Mouse (Mus musculus) stomach, embryonic 16.5 days (tissue): ENCODE data around the gene Lrrc52. TPM values are rescaled to one million over a fixed set of nuclear protein-coding genes. Genes with fewer than 3 reads are reported as not detected.

Source experiments
- ATAC-seq: fragments of 200-750 bp; cut with Nextera tagmentation; 2 replicates; pipeline ENCODE4 v1.8.0; 2017; ENCODE audit warnings: moderate number of reproducible peaks, moderate TSS enrichment; ENCODE audit not compliant: insufficient read depth, low FRiP score
- H3K27ac ChIP-seq: fragments of 300-500 bp; sonication (generic); 2 replicates; pipeline ENCODE4 v1.5.1; 2014; ENCODE audit warnings: low read length
- H3K27me3 ChIP-seq: fragments of 300-500 bp; sonication (generic); 2 replicates; pipeline ENCODE4 v1.6.1; 2014; ENCODE audit warnings: low read length, control low read depth, mixed read lengths; ENCODE audit not compliant: control insufficient read depth, insufficient read depth
- H3K36me3 ChIP-seq: fragments of 300-500 bp; sonication (generic); 2 replicates; pipeline ENCODE4 v1.6.1; 2014; ENCODE audit warnings: low read length; ENCODE audit not compliant: control insufficient read depth, insufficient read depth
- H3K4me1 ChIP-seq: fragments of 300-500 bp; sonication (generic); 2 replicates; pipeline ENCODE4 v1.6.1; 2014; ENCODE audit warnings: low read length, control low read depth, mixed read lengths; ENCODE audit not compliant: control insufficient read depth, insufficient read depth
- H3K4me2 ChIP-seq: fragments of 300-500 bp; sonication (generic); 2 replicates; pipeline ENCODE4 v1.6.1; 2014; ENCODE audit warnings: low read depth, low read length, mixed read lengths
- H3K4me3 ChIP-seq: fragments of 300-500 bp; sonication (generic); replicated peaks from 2 replicates; pipeline ENCODE4 v1.5.1; 2014; ENCODE audit warnings: mild to moderate bottlenecking, low read length
- H3K9ac ChIP-seq: fragments of 300-500 bp; sonication (generic); 2 replicates; pipeline ENCODE4 v1.6.1; 2014; ENCODE audit warnings: low read length
- H3K9me3 ChIP-seq: fragments of 300-500 bp; sonication (generic); replicated peaks from 2 replicates; pipeline ENCODE4 v1.6.1; 2016; ENCODE audit warnings: low read length, control low read depth; ENCODE audit not compliant: control insufficient read depth
- WGBS: fragments of 180-500 bp; shearing (Covaris S2); extraction: QIAGEN DNeasy Blood & Tissue Kit; methylation state at CpG from one replicate; pipeline ENCODE4 v1.1.7; 2014; 5-methylcytosine and 5-hydroxymethylcytosine counted together
- polyA plus RNA-seq: library from polyadenylated mRNA; unstranded; fragments of >200 nt; fragmentation: Nextera tagmentation; extraction: Ambion mirVana; gene quantifications from 2 replicates; pipeline ENCODE4 v1.2.1, GENCODE M21; 2015

Lrrc52 gene
- polyA plus RNA-seq = not detected in 2 replicates

GRCm38 (mm10) chr1:167466765-167467426, at the start of gene Lrrc52:
Gene Lrrc52 (minus strand): TSS chr1:167466780.
- Histone ChIP-seq H3K27me3 (no peaks in the 10 kb centered on the region), H3K36me3 (no peaks in the 10 kb centered on the region), H3K9ac (no peak within 1 kb of the TSS), H3K27ac (no peak within 1 kb of the TSS), H3K9me3 (no peaks in the 10 kb centered on the region), H3K4me2 (no peak within 1 kb of the TSS), H3K4me1 (peaks cover 6% of the 10 kb centered on the region; the same call in 1 of the 2 replicates), H3K4me3 (no peak within 1 kb of the TSS)
- ATAC-seq = no peak
- 21% methylated on average over 9 of the region's 9 CpGs for WGBS

DNA sequence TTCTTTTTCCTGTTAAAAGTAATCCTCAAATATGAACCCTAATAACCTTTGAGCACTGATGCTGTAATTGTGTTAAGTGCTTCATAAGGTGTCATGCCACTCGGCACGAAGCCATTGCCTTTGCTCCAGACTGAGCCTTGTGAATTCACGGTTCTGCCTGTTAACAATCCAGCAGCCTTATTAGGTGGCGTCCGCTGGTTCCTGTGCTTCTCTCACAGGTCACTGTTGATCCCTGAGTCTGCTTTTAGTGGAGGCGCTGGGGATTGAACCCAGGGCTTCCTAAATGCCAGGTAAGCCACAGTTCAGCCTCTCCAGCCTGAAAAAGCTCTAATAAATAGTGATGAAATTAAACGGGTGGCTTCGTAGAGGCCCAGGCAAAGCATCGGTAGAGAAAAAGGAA, 45.0 kb upstream of the Lrrc52 start:
- 85% methylated on average over 9 of the region's 9 CpGs for WGBS
- H3K36me3 ChIP-seq = no peaks in the 10 kb centered on the region
- no peak for ATAC-seq
- no peaks in the 10 kb centered on the region for H3K27me3 ChIP-seq
- no peaks in the 10 kb centered on the region for H3K4me1 ChIP-seq
- no peak overlapping the region for H3K4me3 ChIP-seq
- no peaks in the 10 kb centered on the region for H3K9me3 ChIP-seq
- no peak overlapping the region for H3K9ac ChIP-seq
- H3K4me2 ChIP-seq = no peak overlapping the region
- H3K27ac ChIP-seq = no peak overlapping the region

DNA sequence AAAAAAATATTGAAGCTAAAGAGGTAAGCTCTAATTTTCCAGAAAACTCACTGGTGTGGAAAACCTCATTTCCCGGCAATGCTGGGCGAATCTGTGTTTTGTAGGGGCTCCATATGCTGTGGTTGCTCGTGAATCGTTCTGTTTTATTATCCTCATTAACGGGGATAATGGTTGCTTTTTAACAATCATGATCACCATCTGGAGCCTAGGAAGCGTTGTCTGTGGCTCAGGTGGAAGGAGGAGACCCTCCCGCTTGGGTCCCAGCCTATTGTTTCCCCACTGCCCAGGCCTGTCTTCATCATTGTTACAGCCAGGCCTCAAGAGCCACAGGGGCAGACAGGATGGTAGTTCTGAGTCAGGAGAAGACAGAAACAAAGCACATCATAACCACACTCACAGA, 39.5 kb upstream of the Lrrc52 start:
- H3K9ac ChIP-seq = no peak overlapping the region
- ATAC-seq = no peak
- H3K36me3 ChIP-seq = no peaks in the 10 kb centered on the region
- H3K9me3 ChIP-seq = no peaks in the 10 kb centered on the region
- no peak overlapping the region for H3K27ac ChIP-seq
- no peaks in the 10 kb centered on the region for H3K27me3 ChIP-seq
- WGBS = 84% methylated on average over 7 of the region's 7 CpGs
- H3K4me1 ChIP-seq = no peaks in the 10 kb centered on the region
- H3K4me3 ChIP-seq = no peak overlapping the region
- H3K4me2 ChIP-seq = no peak overlapping the region

DNA sequence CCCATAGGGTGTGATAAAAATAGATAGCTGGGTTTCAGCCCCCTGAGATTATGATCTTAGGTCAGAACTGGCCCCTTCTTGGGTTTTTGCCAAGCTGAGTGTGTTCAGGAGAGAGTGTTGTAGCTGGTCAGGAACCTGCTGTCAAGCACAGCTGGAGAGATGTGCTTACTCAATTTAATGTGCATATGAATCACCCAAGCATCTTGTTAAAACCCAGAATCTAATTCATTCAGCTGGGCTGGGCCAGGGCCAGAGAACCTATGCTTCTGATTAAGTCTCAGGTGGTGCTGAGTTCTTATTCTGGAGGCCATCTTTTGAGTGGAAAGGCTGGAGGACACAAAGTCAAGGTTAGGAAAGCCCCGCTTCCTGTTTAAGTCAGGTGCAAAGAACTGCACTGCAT, 38.8 kb upstream of the Lrrc52 start:
- no peak overlapping the region for H3K9ac ChIP-seq
- ATAC-seq = no peak
- no peaks in the 10 kb centered on the region for H3K4me1 ChIP-seq
- H3K27ac ChIP-seq = no peak overlapping the region
- no peak overlapping the region for H3K4me3 ChIP-seq
- H3K9me3 ChIP-seq = no peaks in the 10 kb centered on the region
- H3K36me3 ChIP-seq = no peaks in the 10 kb centered on the region
- 83% methylated on average over 1 of the region's 1 CpGs for WGBS
- no peaks in the 10 kb centered on the region for H3K27me3 ChIP-seq
- no peak overlapping the region for H3K4me2 ChIP-seq

GRCm38 (mm10) chr1:167499097-167499850, 32.7 kb upstream of the Lrrc52 start:
- Histone ChIP-seq H3K27me3 (no peaks in the 10 kb centered on the region), H3K4me2 (no peak overlapping the region), H3K9me3 (no peaks in the 10 kb centered on the region), H3K36me3 (no peaks in the 10 kb centered on the region), H3K9ac (no peak overlapping the region), H3K4me3 (no peak overlapping the region), H3K4me1 (no peaks in the 10 kb centered on the region), H3K27ac (no peak overlapping the region)
- 38% methylated on average over 12 of the region's 12 CpGs for WGBS
- ATAC-seq = no peak

GRCm38 (mm10) chr1:167497991-167498390, 31.4 kb upstream of the Lrrc52 start:
- WGBS = 53% methylated on average over 10 of the region's 10 CpGs
- Histone ChIP-seq H3K4me2 (no peak overlapping the region), H3K4me3 (no peak overlapping the region), H3K4me1 (no peaks in the 10 kb centered on the region), H3K36me3 (no peaks in the 10 kb centered on the region), H3K9me3 (no peaks in the 10 kb centered on the region), H3K27me3 (no peaks in the 10 kb centered on the region), H3K27ac (no peak overlapping the region), H3K9ac (no peak overlapping the region)
- no peak for ATAC-seq

- Histone ChIP-seq H3K9ac (no peak overlapping the region), H3K27me3 (no peaks in the 10 kb centered on the region), H3K36me3 (no peaks in the 10 kb centered on the region), H3K4me1 (no peaks in the 10 kb centered on the region), H3K27ac (no peak overlapping the region), H3K9me3 (no peaks in the 10 kb centered on the region), H3K4me3 (no peak overlapping the region), H3K4me2 (no peak overlapping the region)
- 45% methylated on average over 3 of the region's 3 CpGs for WGBS
- no peak for ATAC-seq
Observed at GRCm38 (mm10) chr1:167497560-167497959, 31.0 kb upstream of the Lrrc52 start.

- no peak overlapping the region for H3K4me2 ChIP-seq
- no peak overlapping the region for H3K27ac ChIP-seq
- no peaks in the 10 kb centered on the region for H3K4me1 ChIP-seq
- no peak overlapping the region for H3K4me3 ChIP-seq
- WGBS = 75% methylated on average over 7 of the region's 7 CpGs
- no peaks in the 10 kb centered on the region for H3K36me3 ChIP-seq
- ATAC-seq = no peak
- no peaks in the 10 kb centered on the region for H3K27me3 ChIP-seq
- no peaks in the 10 kb centered on the region for H3K9me3 ChIP-seq
- no peak overlapping the region for H3K9ac ChIP-seq
Observed at GRCm38 (mm10) chr1:167491501-167491900, 24.9 kb upstream of the Lrrc52 start.

DNA sequence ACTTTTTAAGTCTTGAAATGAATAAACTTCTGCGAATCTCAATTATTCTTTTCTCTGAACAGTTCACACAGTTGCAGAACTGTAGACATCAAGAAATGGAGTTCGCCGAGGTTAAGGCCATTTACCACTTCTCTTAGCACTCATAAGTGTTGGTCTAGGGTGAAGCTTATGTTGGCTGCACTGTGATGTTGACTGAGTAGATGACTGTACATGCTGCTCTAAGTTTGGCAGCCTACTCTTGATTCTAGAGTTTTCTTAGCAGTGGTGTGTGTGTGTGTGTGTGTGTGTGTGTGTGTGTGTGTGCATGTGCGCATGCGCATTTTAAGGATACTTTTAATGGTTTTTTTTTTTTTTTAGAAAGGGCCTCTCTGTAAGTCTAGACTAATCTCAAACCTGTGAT, 21.4 kb upstream of the Lrrc52 start:
- no peak for ATAC-seq
- Histone ChIP-seq H3K4me1 (no peaks in the 10 kb centered on the region), H3K27ac (no peak overlapping the region), H3K9me3 (no peaks in the 10 kb centered on the region), H3K4me2 (no peak overlapping the region), H3K9ac (no peak overlapping the region), H3K4me3 (no peak overlapping the region), H3K36me3 (no peaks in the 10 kb centered on the region), H3K27me3 (no peaks in the 10 kb centered on the region)
- WGBS = 86% methylated on average over 5 of the region's 5 CpGs
